Mouse (Mus musculus): Measurements from ENCODE around the gene Gm28308. TPM values are rescaled to one million over a fixed set of nuclear protein-coding genes. Genes with fewer than 3 reads are reported as not detected.

The Gm28308 gene
- polyA plus RNA-seq, 1 experiment from 2014 or later, result not detected

DNA sequence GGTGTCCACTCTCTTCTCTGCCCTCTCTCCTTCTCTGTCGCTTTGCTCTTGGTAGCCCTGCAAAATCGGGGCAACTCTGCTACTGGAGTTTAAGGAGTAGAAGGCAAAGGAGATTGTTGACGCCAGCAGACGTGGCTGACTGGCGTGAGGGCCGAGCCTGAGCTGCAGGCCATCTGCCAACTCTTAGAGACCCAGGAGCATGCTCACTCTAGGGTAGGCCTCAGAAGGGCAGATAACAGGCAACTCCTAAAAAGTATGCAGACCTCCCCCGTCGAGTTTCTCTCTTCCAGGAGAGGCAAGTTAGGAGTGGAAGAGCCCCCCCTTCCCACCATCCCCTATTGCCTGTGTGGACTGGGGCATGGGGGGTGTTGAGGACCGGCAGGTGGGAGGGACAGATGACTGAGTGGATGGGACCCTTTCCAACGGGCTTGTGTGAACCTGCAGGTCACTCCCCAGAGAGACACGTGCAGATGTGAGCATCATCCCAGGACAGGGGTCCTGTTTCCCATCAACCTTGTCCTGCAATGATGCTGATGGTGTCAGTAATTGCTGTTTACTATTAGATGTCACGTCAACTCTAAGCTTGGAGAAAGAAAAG, 53.9 kb downstream of the Gm28308 start:
- Histone ChIP-seq H3K4me1 (peaks cover 24% of the 10 kb centered on the region), H3K27me3 (peaks cover 79% of the 10 kb centered on the region), H3K4me2 (peak overlapping the region; percentile 90), H3K9me3 (no peaks in the 10 kb centered on the region), H3K4me3 (peak overlapping the region; percentile 72), H3K9ac (peak overlapping the region; percentile 65), H3K36me3 (no peaks in the 10 kb centered on the region), H3K27ac (peak overlapping the region; percentile 95)
- 4% methylated on average over 12 of the region's 12 CpGs for WGBS
- ATAC-seq (ENCODE audit: borderline replicate concordance, extremely low read depth, low FRiP score, low TSS enrichment), result peak; percentile 20; the same call in 1 of the 2 replicates

- H3K4me1 ChIP-seq, result peaks cover 24% of the 10 kb centered on the region
- WGBS, result under 1% methylated on average over 55 of the region's 55 CpGs
Observed at GRCm38 (mm10) chr6:52158276-52159051, 54.7 kb downstream of the Gm28308 start, which contains the start of gene Hoxa1. Hoxa1 (minus strand) TSS chr6:52158317.

GRCm38 (mm10) chr6:52157466-52158275, 55.5 kb downstream of the Gm28308 start:
- Histone ChIP-seq H3K9ac (peak overlapping the region; percentile 3; the same call in 1 of the 2 replicates), H3K27me3 (peaks cover 85% of the 10 kb centered on the region), H3K36me3 (no peaks in the 10 kb centered on the region), H3K4me2 (peak overlapping the region; percentile 90), H3K4me3 (peak overlapping the region; percentile 72), H3K9me3 (no peaks in the 10 kb centered on the region), H3K27ac (no peak overlapping the region), H3K4me1 (peaks cover 24% of the 10 kb centered on the region)
- WGBS, result under 1% methylated on average over 32 of the region's 32 CpGs
- no peak for ATAC-seq (ENCODE audit: borderline replicate concordance, extremely low read depth, low FRiP score, low TSS enrichment)

More at GRCm38 (mm10) chr6:52158276-52159051, 54.7 kb downstream of the Gm28308 start, which contains the start of gene Hoxa1:
- no peaks in the 10 kb centered on the region for H3K9me3 ChIP-seq
- peak within 1 kb of the TSS; percentile 95 for H3K27ac ChIP-seq
- peak within 1 kb of the TSS; percentile 90 for H3K4me2 ChIP-seq
- peak within 1 kb of the TSS; percentile 65 for H3K9ac ChIP-seq
- H3K4me3 ChIP-seq, result peak within 1 kb of the TSS; percentile 72
- H3K27me3 ChIP-seq, result peaks cover 84% of the 10 kb centered on the region
- peak; percentile 80 for ATAC-seq (ENCODE audit: borderline replicate concordance, extremely low read depth, low FRiP score, low TSS enrichment)
- no peaks in the 10 kb centered on the region for H3K36me3 ChIP-seq

- Histone ChIP-seq H3K4me1 (peaks cover 24% of the 10 kb centered on the region), H3K27me3 (peaks cover 89% of the 10 kb centered on the region), H3K9ac (no peak overlapping the region), H3K27ac (no peak overlapping the region), H3K4me2 (peak overlapping the region; percentile 90), H3K36me3 (no peaks in the 10 kb centered on the region), H3K4me3 (peak overlapping the region; percentile 12; the same call in 1 of the 2 replicates), H3K9me3 (no peaks in the 10 kb centered on the region)
- no peak for ATAC-seq (ENCODE audit: borderline replicate concordance, extremely low read depth, low FRiP score, low TSS enrichment)
- 13% methylated on average over 20 of the region's 20 CpGs for WGBS
Observed at GRCm38 (mm10) chr6:52156551-52157200, 56.5 kb downstream of the Gm28308 start.

DNA sequence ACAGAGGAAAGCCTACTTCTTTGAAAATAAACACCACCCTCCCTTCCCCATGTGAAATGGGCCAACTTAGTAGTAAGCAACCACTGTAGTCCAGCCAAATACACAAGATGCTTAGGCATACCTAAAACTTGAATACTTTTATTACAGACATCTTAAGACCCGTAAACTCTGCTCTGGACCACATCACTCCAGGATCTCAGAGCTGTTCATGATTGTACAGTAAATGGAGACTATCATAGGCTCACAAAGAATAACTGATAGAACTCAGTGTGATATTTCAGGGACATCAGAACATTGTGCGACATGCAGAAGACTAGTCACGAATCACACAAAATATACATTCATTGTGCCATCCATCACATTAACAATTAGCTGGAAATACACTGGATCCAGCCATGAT, 57.7 kb downstream of the Gm28308 start:
- Histone ChIP-seq H3K4me3 (no peak overlapping the region), H3K4me2 (no peak overlapping the region), H3K9ac (no peak overlapping the region), H3K9me3 (no peaks in the 10 kb centered on the region), H3K36me3 (no peaks in the 10 kb centered on the region), H3K27me3 (peaks cover 91% of the 10 kb centered on the region), H3K27ac (no peak overlapping the region), H3K4me1 (peaks cover 23% of the 10 kb centered on the region)
- WGBS, result 71% methylated on average over 3 of the region's 3 CpGs
- no peak for ATAC-seq (ENCODE audit: borderline replicate concordance, extremely low read depth, low FRiP score, low TSS enrichment)

- Histone ChIP-seq H3K9ac (no peak overlapping the region), H3K4me2 (no peak overlapping the region), H3K27me3 (peaks cover 92% of the 10 kb centered on the region), H3K4me1 (peaks cover 23% of the 10 kb centered on the region; the same call in 1 of the 2 replicates), H3K27ac (no peak overlapping the region), H3K4me3 (no peak overlapping the region), H3K9me3 (no peaks in the 10 kb centered on the region), H3K36me3 (no peaks in the 10 kb centered on the region)
- WGBS, result 59% methylated on average over 5 of the region's 5 CpGs
- ATAC-seq (ENCODE audit: borderline replicate concordance, extremely low read depth, low FRiP score, low TSS enrichment), result no peak
Observed at GRCm38 (mm10) chr6:52154044-52154443, 59.1 kb downstream of the Gm28308 start.

DNA sequence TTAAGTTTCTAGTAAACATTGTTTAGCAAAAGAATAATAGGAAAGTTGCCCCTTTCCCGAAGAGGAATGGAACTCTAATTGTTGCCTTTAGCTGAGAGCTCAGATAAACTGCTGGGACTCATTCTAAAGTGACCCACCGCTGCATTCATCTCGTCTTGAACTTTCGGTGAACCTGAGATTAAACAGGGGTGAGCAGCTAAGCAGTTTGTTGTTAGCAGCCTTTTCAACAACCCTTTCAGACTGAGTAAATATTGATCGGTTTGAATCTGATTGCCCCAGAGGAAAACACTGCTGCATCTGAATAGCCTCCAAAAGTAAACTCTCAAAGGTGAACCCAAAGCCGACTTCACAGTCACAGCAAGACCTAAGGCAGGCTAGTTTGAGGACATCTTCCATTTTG, 59.9 kb downstream of the Gm28308 start:
- H3K4me2 ChIP-seq, result no peak overlapping the region
- H3K9ac ChIP-seq, result no peak overlapping the region
- H3K27me3 ChIP-seq, result peaks cover 85% of the 10 kb centered on the region
- H3K4me3 ChIP-seq, result no peak overlapping the region
- no peak for ATAC-seq (ENCODE audit: borderline replicate concordance, extremely low read depth, low FRiP score, low TSS enrichment)
- H3K27ac ChIP-seq, result no peak overlapping the region
- no peaks in the 10 kb centered on the region for H3K36me3 ChIP-seq
- peaks cover 23% of the 10 kb centered on the region; the same call in 1 of the 2 replicates for H3K4me1 ChIP-seq
- 19% methylated on average over 6 of the region's 6 CpGs for WGBS
- no peaks in the 10 kb centered on the region for H3K9me3 ChIP-seq

DNA sequence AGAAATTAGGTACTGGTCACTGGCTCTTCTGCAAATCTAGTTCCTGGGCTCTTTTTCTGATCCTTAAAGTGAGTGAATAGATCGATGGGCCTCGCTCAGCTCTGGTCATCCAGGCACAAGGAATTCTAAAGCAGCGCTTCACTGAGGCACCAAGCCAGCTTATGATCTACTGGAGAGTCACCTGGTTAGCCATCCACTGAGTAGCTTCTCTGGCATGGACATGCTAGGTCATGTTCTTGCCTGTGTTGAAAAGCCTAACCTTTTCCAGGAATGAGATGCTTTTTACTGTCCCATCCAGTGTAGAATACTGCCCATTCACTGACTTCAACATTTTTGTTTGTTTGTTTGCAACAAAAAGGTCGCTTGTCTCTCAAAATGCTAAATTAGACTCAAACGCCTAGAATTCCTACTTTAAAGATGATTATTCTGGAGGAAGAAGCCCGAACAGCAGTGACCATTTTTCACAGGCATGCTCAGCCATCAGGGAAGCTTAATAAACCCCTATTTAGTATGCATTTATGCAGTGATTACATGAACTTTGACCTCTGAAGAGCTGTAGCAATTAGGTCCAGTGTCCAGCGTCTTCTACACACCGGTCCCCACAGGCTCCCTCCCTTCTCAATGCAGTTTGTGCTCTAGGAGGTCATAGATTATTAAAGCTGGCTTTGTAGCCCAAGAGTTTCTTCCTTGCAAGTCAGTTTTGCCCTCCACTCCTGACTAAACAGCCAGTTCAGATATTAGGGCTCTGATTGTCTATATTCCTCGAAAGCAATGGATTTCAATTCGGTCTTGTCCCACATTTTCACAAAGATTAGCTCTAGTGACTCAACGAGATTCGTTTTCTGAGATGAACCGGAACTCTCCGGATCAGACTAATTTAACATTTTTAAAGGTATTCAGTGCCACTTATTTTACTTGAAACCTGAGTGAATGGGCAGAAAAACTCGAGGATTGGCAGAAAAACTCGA, 60.6 kb downstream of the Gm28308 start:
- Histone ChIP-seq H3K4me2 (no peak overlapping the region), H3K9ac (no peak overlapping the region), H3K4me3 (no peak overlapping the region), H3K27ac (no peak overlapping the region), H3K9me3 (no peaks in the 10 kb centered on the region), H3K4me1 (peaks cover 18% of the 10 kb centered on the region; the same call in 1 of the 2 replicates), H3K27me3 (peaks cover 80% of the 10 kb centered on the region), H3K36me3 (no peaks in the 10 kb centered on the region)
- 36% methylated on average over 16 of the region's 16 CpGs for WGBS
- no peak for ATAC-seq (ENCODE audit: borderline replicate concordance, extremely low read depth, low FRiP score, low TSS enrichment)

DNA sequence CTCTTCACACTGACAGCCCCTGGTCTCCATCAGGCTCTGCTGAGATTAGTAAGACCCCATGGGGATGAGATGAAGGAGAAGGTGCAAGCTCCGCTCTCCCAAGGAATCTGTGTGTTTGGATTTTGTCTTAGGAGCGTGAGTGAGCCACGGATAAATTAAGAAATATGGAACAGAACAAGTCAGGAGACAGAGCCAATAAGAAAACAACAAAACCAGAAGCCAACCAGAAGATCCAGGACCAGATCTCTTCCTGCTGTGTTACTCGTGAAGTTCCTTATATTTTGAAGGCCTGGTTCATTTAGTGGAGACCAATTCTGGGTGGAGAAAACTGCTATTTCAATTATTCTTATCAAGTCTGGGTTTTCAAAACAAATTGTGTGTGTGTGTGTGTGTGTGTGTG, 61.6 kb downstream of the Gm28308 start:
- 55% methylated on average over 4 of the region's 4 CpGs for WGBS

GRCm38 (mm10) chr6:52150401-52150966, 62.7 kb downstream of the Gm28308 start:
- 11% methylated on average over 16 of the region's 16 CpGs for WGBS
- Histone ChIP-seq H3K27ac (no peak overlapping the region), H3K9ac (no peak overlapping the region)

More for the DNA sequence above, 61.6 kb downstream of the Gm28308 start:
- H3K9me3 ChIP-seq, result no peaks in the 10 kb centered on the region
- no peak overlapping the region for H3K4me2 ChIP-seq
- peaks cover 78% of the 10 kb centered on the region for H3K27me3 ChIP-seq
- no peak overlapping the region for H3K9ac ChIP-seq
- H3K4me1 ChIP-seq, result peaks cover 8% of the 10 kb centered on the region; the same call in 1 of the 2 replicates
- ATAC-seq (ENCODE audit: borderline replicate concordance, extremely low read depth, low FRiP score, low TSS enrichment), result no peak
- H3K27ac ChIP-seq, result no peak overlapping the region
- no peak overlapping the region for H3K4me3 ChIP-seq
- H3K36me3 ChIP-seq, result no peaks in the 10 kb centered on the region

More at GRCm38 (mm10) chr6:52150401-52150966, 62.7 kb downstream of the Gm28308 start:
- no peak for ATAC-seq (ENCODE audit: borderline replicate concordance, extremely low read depth, low FRiP score, low TSS enrichment)
- no peak overlapping the region for H3K4me3 ChIP-seq
- no peaks in the 10 kb centered on the region for H3K9me3 ChIP-seq
- H3K27me3 ChIP-seq, result peaks cover 71% of the 10 kb centered on the region
- peak overlapping the region; percentile 25 for H3K4me2 ChIP-seq
- H3K36me3 ChIP-seq, result no peaks in the 10 kb centered on the region
- H3K4me1 ChIP-seq, result peaks cover 5% of the 10 kb centered on the region; the same call in 1 of the 2 replicates
